Comparison of ENCODE assay signal across 15 mouse cellular contexts in the genomic region with DNA sequence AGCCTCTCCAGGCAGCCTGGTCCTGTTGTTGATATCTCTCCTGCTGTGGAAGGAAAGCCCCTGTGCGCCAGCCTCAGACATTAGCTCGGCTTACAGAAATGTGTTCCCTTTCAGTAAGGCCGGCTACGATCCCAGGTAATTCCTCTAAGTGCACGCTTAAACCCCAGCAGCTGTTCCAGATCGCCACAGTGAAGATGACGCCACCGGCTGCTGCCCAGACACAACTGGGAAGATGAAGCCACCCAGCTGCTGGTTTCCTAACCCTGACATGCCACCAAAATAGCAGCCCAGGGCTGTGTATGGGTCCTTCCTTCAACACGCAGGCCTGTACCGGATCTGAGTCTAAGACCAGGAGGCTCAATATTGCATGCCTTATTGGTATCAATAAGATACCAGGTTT.
DNase-seq lines count a peak whose midpoint lies in the region; ATAC-seq and TF ChIP-seq lines count a peak whose summit lies in the region.
"Had no signal": no experiment of that assay in that cellular context is flagged by ENCODE, and none has a peak within 500 bp of the region (broad histone marks: within the 10 kb centered on the region; RNA-seq: fewer than 3 reads in every experiment).

No protein-coding gene starts in this region.

- intact Hi-C loops in gastrocnemius, postnatal 14 days (cut with DNase I; ENCODE audit: low total_unique reads), result no loop called here

- ATAC-seq in limb, embryonic 11.5 days (ENCODE audit: insufficient number of reproducible peaks, low FRiP score, low TSS enrichment, low read depth), result no peak
- no peak for ATAC-seq in stomach, postnatal 0 days (ENCODE audit: low FRiP score, low TSS enrichment)
- ATAC-seq in forebrain, embryonic 14.5 days, result no peak
- ATAC-seq: CD4-positive, CD25-positive, alpha-beta regulatory T cell, adult 4 months; forebrain, embryonic 15.5 days; midbrain, embryonic 13.5 days had no signal

- no peak overlapping the region for H3K9ac ChIP-seq in limb, embryonic 11.5 days (ENCODE audit: low read length)
- H3K9ac ChIP-seq in stomach, postnatal 0 days (ENCODE audit: low read length), result no peak overlapping the region
- H3K9ac ChIP-seq in forebrain, embryonic 14.5 days (ENCODE audit: low read length), result no peak overlapping the region
- H3K9ac ChIP-seq: forebrain, embryonic 15.5 days; heart, embryonic 15.5 days; hindbrain, embryonic 12.5 days; liver, embryonic 15.5 days; midbrain, embryonic 13.5 days had no signal

- peak; percentile 25 for DNase-seq in limb, embryonic 11.5 days (ENCODE audit: low spot score)
- no peak for DNase-seq in limb, embryonic 10.5 days (ENCODE audit: low spot score)
- DNase-seq in gastrocnemius, postnatal 14 days, result peak; percentile 44
- DNase-seq in lung, postnatal 10 days, result peak; percentile 54
- DNase-seq in stomach, postnatal 0 days (ENCODE audit: low spot score), result peak; percentile 16
- DNase-seq in c-Kit-positive CD71-positive TER-119-positive erythroid progenitor cells, embryonic 14.5 days (ENCODE audit: low spot score), result no peak
- DNase-seq in forebrain, embryonic 14.5 days (ENCODE audit: low spot score), result no peak
- DNase-seq: cerebellum, adult 11 months; kidney, adult 11 months had no signal

- no peak for TF ChIP-seq EP300 in stomach, postnatal 0 days (optimal IDR thresholded peaks at IDR 0.05)

- no peaks in the 10 kb centered on the region for H3K36me3 ChIP-seq in limb, embryonic 11.5 days (ENCODE audit: control insufficient read depth, insufficient read depth, low read length)
- no peaks in the 10 kb centered on the region for H3K36me3 ChIP-seq in limb, embryonic 10.5 days
- no peaks in the 10 kb centered on the region for H3K36me3 ChIP-seq in stomach, postnatal 0 days (ENCODE audit: control insufficient read depth, insufficient read depth, low read length)
- no peaks in the 10 kb centered on the region for H3K36me3 ChIP-seq in forebrain, embryonic 14.5 days (ENCODE audit: control insufficient read depth, insufficient read depth, low read length)
- H3K36me3 ChIP-seq: forebrain, embryonic 15.5 days; heart, embryonic 15.5 days; hindbrain, embryonic 12.5 days; liver, embryonic 15.5 days; midbrain, embryonic 13.5 days had no signal

- no peak overlapping the region for H3K4me2 ChIP-seq in limb, embryonic 11.5 days (ENCODE audit: low read depth, severe bottlenecking)
- H3K4me2 ChIP-seq in stomach, postnatal 0 days (replicated peaks; ENCODE audit: low read depth), result no peak overlapping the region
- no peak overlapping the region for H3K4me2 ChIP-seq in forebrain, embryonic 14.5 days (ENCODE audit: low read length)
- H3K4me2 ChIP-seq: forebrain, embryonic 15.5 days; heart, embryonic 15.5 days; hindbrain, embryonic 12.5 days; liver, embryonic 15.5 days; midbrain, embryonic 13.5 days had no signal

- 70% methylated on average over 10 of the region's 10 CpGs for WGBS in limb, embryonic 11.5 days
- 85% methylated on average over 10 of the region's 10 CpGs for whole genome bisulfite sequencing in limb, embryonic 10.5 days
- 49% methylated on average over 10 of the region's 10 CpGs for WGBS in stomach, postnatal 0 days
- 83% methylated on average over 10 of the region's 10 CpGs for WGBS in forebrain, embryonic 14.5 days

- peaks cover 4% of the 10 kb centered on the region; the same call in 1 of the 2 replicates for H3K4me1 ChIP-seq in limb, embryonic 11.5 days (ENCODE audit: control insufficient read depth, insufficient read depth, low read length)
- H3K4me1 ChIP-seq in limb, embryonic 10.5 days, result peaks cover 11% of the 10 kb centered on the region
- H3K4me1 ChIP-seq in stomach, postnatal 0 days (replicated peaks; ENCODE audit: control insufficient read depth, insufficient read depth), result no peaks in the 10 kb centered on the region
- no peaks in the 10 kb centered on the region for H3K4me1 ChIP-seq in forebrain, embryonic 14.5 days (ENCODE audit: control insufficient read depth, insufficient read depth, low read length)
- H3K4me1 ChIP-seq: heart, embryonic 15.5 days; liver, embryonic 15.5 days had no signal

- H3K9me3 ChIP-seq in limb, embryonic 11.5 days (ENCODE audit: control insufficient read depth, low read length), result no peaks in the 10 kb centered on the region
- no peaks in the 10 kb centered on the region for H3K9me3 ChIP-seq in limb, embryonic 10.5 days (replicated peaks)
- no peaks in the 10 kb centered on the region for H3K9me3 ChIP-seq in stomach, postnatal 0 days (ENCODE audit: control insufficient read depth, low read length)
- no peaks in the 10 kb centered on the region for H3K9me3 ChIP-seq in forebrain, embryonic 14.5 days (replicated peaks; ENCODE audit: control insufficient read depth, low read length)
- H3K9me3 ChIP-seq: forebrain, embryonic 15.5 days; heart, embryonic 15.5 days; hindbrain, embryonic 12.5 days; liver, embryonic 15.5 days; midbrain, embryonic 13.5 days had no signal

- no peak for TF ChIP-seq CTCF in stomach, postnatal 0 days (IDR thresholded peaks at IDR 0.05; ENCODE audit: low read depth)

- no peaks in the 10 kb centered on the region for H3K27me3 ChIP-seq in limb, embryonic 11.5 days (ENCODE audit: control insufficient read depth, insufficient read depth, low read length)
- 0 out of 2 replicates have a peak, but pooled peaks cover 3% of the 10 kb centered on the region for H3K27me3 ChIP-seq in limb, embryonic 10.5 days (ENCODE audit: low read depth, poor library complexity, severe bottlenecking)
- no peaks in the 10 kb centered on the region for H3K27me3 ChIP-seq in stomach, postnatal 0 days (ENCODE audit: control insufficient read depth, insufficient read depth, low read length)
- no peaks in the 10 kb centered on the region for H3K27me3 ChIP-seq in forebrain, embryonic 14.5 days (replicated peaks; ENCODE audit: control insufficient read depth, insufficient read depth, low read length)
- H3K27me3 ChIP-seq: forebrain, embryonic 15.5 days; hindbrain, embryonic 12.5 days; liver, embryonic 15.5 days; midbrain, embryonic 13.5 days had no signal

- H3K27ac ChIP-seq in limb, embryonic 11.5 days (replicated peaks; ENCODE audit: low read depth, low read length), result no peak overlapping the region
- no peak overlapping the region for H3K27ac ChIP-seq in limb, embryonic 10.5 days
- no peak overlapping the region for H3K27ac ChIP-seq in stomach, postnatal 0 days (replicated peaks)
- no peak overlapping the region for H3K27ac ChIP-seq in forebrain, embryonic 14.5 days (ENCODE audit: low read depth, low read length)
- H3K27ac ChIP-seq: forebrain, embryonic 15.5 days; heart, embryonic 15.5 days; hindbrain, embryonic 12.5 days; liver, embryonic 15.5 days; midbrain, embryonic 13.5 days had no signal

- no peak overlapping the region for H3K4me3 ChIP-seq in limb, embryonic 11.5 days (ENCODE audit: low read depth, low read length)
- H3K4me3 ChIP-seq in limb, embryonic 10.5 days, result no peak overlapping the region
- H3K4me3 ChIP-seq in stomach, postnatal 0 days (ENCODE audit: low read depth, low read length), result no peak overlapping the region
- H3K4me3 ChIP-seq in forebrain, embryonic 14.5 days (ENCODE audit: low read depth, low read length), result no peak overlapping the region
- H3K4me3 ChIP-seq: forebrain, embryonic 15.5 days; heart, embryonic 15.5 days; hindbrain, embryonic 12.5 days; liver, embryonic 15.5 days; midbrain, embryonic 13.5 days had no signal

Comparison
In these comparisons a context has a peak if more than half of its experiments do, and no peak if none do; other contexts are left out.
1. DNase-seq: peak in limb, embryonic 11.5 days (single experiment), gastrocnemius, postnatal 14 days (single experiment), lung, postnatal 10 days (single experiment) and stomach, postnatal 0 days (single experiment); none in limb, embryonic 10.5 days (single experiment), c-Kit-positive CD71-positive TER-119-positive erythroid progenitor cells, embryonic 14.5 days (single experiment) and forebrain, embryonic 14.5 days (single experiment).